Mouse (Mus musculus): ENCODE measurements around the gene Pde9a.

DNA sequence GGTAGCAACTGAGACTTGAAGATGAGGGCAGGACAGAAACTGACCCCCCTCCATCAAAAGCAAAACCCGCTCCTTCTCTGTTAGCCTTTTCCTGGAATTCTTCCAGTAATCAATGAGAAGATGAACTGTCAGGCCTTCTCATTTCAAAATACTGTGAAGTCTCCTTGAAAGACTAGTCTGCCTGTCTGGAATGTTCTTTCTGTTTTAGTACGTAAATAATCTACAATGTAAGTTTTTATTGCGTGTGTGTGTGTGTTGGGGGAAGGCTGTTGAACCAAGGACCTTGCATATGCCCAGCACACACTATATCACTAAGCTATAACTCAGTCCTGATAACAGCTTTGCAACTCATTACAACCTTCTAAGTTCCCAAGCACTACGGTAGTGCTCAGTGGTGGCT, 139.1 kb downstream of the Pde9a start:
- TF ChIP-seq GATA1 (IDR thresholded peaks at IDR 0.05; ENCODE audit: low read length) (no peak), TAL1 (IDR thresholded peaks at IDR 0.05; ENCODE audit: low read length) (no peak)

All from erythroblast, embryonic 14.5 days (primary cell).